Mouse (Mus musculus): ENCODE measurements around the gene Zbtb26.

The Zbtb26 gene

GRCm38 (mm10) chr2:37442611-37443591, at the start of gene Zbtb26, which contains the start of the genes Zbtb6 and Rabgap1:
Gene Zbtb26 (minus strand): TSS chr2:37443135.
Gene Zbtb6 (minus strand): TSS chr2:37443171.
Gene Rabgap1 (plus strand): TSS chr2:37443279.
- peak; percentile 93 for DNase-seq

- DNase-seq, result no peak
Measured at GRCm38 (mm10) chr2:37488956-37489355, 46.0 kb upstream of the Zbtb26 start.

GRCm38 (mm10) chr2:37486408-37486807, 43.5 kb upstream of the Zbtb26 start:
- no peak for DNase-seq

- DNase-seq, result peak; percentile 55
Measured at GRCm38 (mm10) chr2:37485370-37485769, 42.4 kb upstream of the Zbtb26 start.

- DNase-seq, result no peak
Measured at GRCm38 (mm10) chr2:37484165-37484564, 41.2 kb upstream of the Zbtb26 start.

GRCm38 (mm10) chr2:37480039-37480438, 37.1 kb upstream of the Zbtb26 start:
- DNase-seq, result no peak

- DNase-seq, result no peak
Measured at GRCm38 (mm10) chr2:37479559-37479958, 36.6 kb upstream of the Zbtb26 start.

- no peak for DNase-seq
Measured at GRCm38 (mm10) chr2:37466266-37466665, 23.3 kb upstream of the Zbtb26 start.

- DNase-seq, result no peak
Measured at GRCm38 (mm10) chr2:37460707-37461106, 17.8 kb upstream of the Zbtb26 start.

GRCm38 (mm10) chr2:37452376-37452760, 9.4 kb upstream of the Zbtb26 start:
- DNase-seq, result no peak

- DNase-seq, result peak; percentile 95
Measured at GRCm38 (mm10) chr2:37451667-37452375, 8.9 kb upstream of the Zbtb26 start.

- DNase-seq, result no peak
Measured at GRCm38 (mm10) chr2:37431609-37432008, 11.3 kb downstream of the Zbtb26 start.

GRCm38 (mm10) chr2:37430593-37431464, 12.1 kb downstream of the Zbtb26 start:
- DNase-seq, result peak; percentile 86

GRCm38 (mm10) chr2:37423671-37424070, 19.3 kb downstream of the Zbtb26 start:
- no peak for DNase-seq

GRCm38 (mm10) chr2:37422306-37423304, 20.3 kb downstream of the Zbtb26 start, which contains the start of gene Rc3h2:
Gene Rc3h2 (minus strand): TSS chr2:37422903.
- peak; percentile 94 for DNase-seq

- no peak for DNase-seq
Measured at GRCm38 (mm10) chr2:37421903-37422302, 21.0 kb downstream of the Zbtb26 start.

GRCm38 (mm10) chr2:37395539-37395938, 47.4 kb downstream of the Zbtb26 start:
- DNase-seq, result peak; percentile 8

GRCm38 (mm10) chr2:37382921-37383320, 60.0 kb downstream of the Zbtb26 start:
- DNase-seq, result no peak
